Mouse (Mus musculus): ENCODE results near the gene Ankrd34a. TPM values are rescaled to one million over a fixed set of nuclear protein-coding genes. Genes with fewer than 3 reads are reported as not detected.

The Ankrd34a gene
- total RNA-seq, 2 experiments from 2014 or later, result 32.3 to 33.0 TPM

Other genes starting within 250 kb of the Ankrd34a start
- not detected for gene BC107364, start 144.3 kb upstream of the Ankrd34a start, total RNA-seq (2021)
- gene Hfe2, start 71.5 kb upstream of the Ankrd34a start, total RNA-seq (2021), result 1 to 10 TPM; 1.1 TPM
- gene Txnip, start 38.7 kb upstream of the Ankrd34a start, total RNA-seq (2021), result 10 to 100 TPM; 65.2 to 69.2 TPM
- gene Gm16253, start 19.7 kb upstream of the Ankrd34a start, total RNA-seq (2021), result not detected
- gene Polr3gl, start 2.5 kb upstream of the Ankrd34a start, total RNA-seq (2021), result 10 to 100 TPM; 28.0 to 28.1 TPM
- gene Lix1l, start 4.5 kb downstream of the Ankrd34a start, total RNA-seq (2021), result 10 to 100 TPM; 55.2 to 64.1 TPM
- gene Rbm8a, start 33.3 kb downstream of the Ankrd34a start, total RNA-seq (2021), result 10 to 100 TPM; 56.5 to 66.6 TPM
- 10 to 100 TPM; 43.4 to 44.0 TPM for gene Pex11b, start 38.7 kb downstream of the Ankrd34a start, total RNA-seq (2021)
- gene Gm42957, start 38.8 kb downstream of the Ankrd34a start, total RNA-seq (2021), result under 1 TPM; 0.40 to 0.52 TPM
- gene Itga10, start 48.9 kb downstream of the Ankrd34a start, total RNA-seq (2021), result 1 to 10 TPM; 1.4 to 1.5 TPM
- 1 to 10 TPM; 6.0 to 7.0 TPM for gene Ankrd35, start 73.5 kb downstream of the Ankrd34a start, total RNA-seq (2021)
- 10 to 100 TPM; 31.9 to 36.0 TPM for gene Pias3, start 99.7 kb downstream of the Ankrd34a start, total RNA-seq (2021)
- gene Nudt17, start 111.9 kb downstream of the Ankrd34a start, total RNA-seq (2021), result 1 to 10 TPM; 5.3 to 5.4 TPM
- 10 to 100 TPM; 27.0 to 28.0 TPM for gene Polr3c, start 131.0 kb downstream of the Ankrd34a start, total RNA-seq (2021)
- gene Rnf115, start 131.0 kb downstream of the Ankrd34a start, total RNA-seq (2021), result 10 to 100 TPM; 44.3 to 50.0 TPM
- gene Pdzk1, start 232.6 kb downstream of the Ankrd34a start, total RNA-seq (2021), result not detected
- not detected for gene Cd160, start 232.7 kb downstream of the Ankrd34a start, total RNA-seq (2021)